Mouse (Mus musculus) left cerebral cortex, postnatal 14 days (tissue): ENCODE data around the gene Trappc10. TPM values are rescaled to one million over a fixed set of nuclear protein-coding genes. Genes with fewer than 3 reads are reported as not detected.
"Not testable (repeated sequence)": the region's sequence is repeated elsewhere in the genome, so short reads cannot be mapped to it uniquely, and the experiment has no call there.

Source experiments
- DNase-seq, 2 experiments: peaks; one replicate each; pipeline ENCODE4 v3.0.0; 2021 to 2022; ENCODE audit warnings: low spot score in 2 of 2, mixed read lengths in 1 of 2
- intact Hi-C: fragments of 180-260 bp; cut with DNase I; formaldehyde crosslinking; loops from one replicate; pipeline ENCODE4 v1.15.1; 2025
- total RNA-seq, 2 experiments: library from RNA; stranded (reverse); gene quantifications; 2 replicates each; pipeline ENCODE4 v1.2.3; 2021

The Trappc10 gene
- total RNA-seq, 2 experiments from 2014 or later, result 75.2 to 86.8 TPM

DNA sequence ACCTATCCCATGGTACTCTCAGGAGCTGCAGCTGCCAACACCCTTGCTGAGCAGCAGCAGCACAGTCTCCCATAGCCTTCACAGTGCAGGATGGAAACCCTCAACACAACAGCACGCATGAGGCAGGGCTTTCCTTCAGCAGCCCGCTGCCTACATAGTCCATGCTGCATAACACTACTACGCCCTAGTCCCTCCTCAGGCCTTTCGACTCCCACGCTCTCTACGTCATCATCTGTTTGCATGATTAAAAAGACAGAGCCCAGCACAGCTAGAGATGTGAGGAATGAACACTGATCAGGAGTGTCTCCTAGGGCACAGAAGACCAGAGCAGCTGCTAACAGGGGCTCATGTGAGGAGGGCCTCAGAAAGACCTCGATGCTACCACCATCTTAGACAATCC lies 23.1 kb downstream of the Trappc10 start:
- intact Hi-C loops, result no loop called here
- no peak for DNase-seq

- DNase-seq, result peak in 1 of 2 experiments; percentile 40
- intact Hi-C loops, result no loop called here
Observed at GRCm38 (mm10) chr10:78219528-78219927, 24.9 kb downstream of the Trappc10 start.

DNA sequence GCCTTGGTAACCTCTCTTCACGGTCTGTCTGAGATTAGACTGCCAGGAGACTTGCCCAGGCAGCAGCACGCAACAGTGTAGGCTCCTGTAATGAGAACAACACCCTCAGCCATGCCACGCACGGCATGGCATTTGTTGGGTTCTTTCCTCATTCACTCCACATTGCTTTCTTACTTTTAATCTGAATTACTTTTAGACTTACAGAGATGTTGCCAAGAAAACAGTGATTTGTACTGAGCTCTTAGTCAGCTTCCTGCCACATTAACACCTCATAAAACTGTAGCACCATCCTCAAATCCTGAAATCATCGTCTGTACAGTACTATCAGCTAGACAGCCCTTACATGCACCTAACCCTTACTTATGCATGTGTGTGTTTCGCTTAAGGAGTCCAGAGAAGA lies 25.9 kb downstream of the Trappc10 start:
- DNase-seq, result no peak
- intact Hi-C loops, result no loop called here

DNA sequence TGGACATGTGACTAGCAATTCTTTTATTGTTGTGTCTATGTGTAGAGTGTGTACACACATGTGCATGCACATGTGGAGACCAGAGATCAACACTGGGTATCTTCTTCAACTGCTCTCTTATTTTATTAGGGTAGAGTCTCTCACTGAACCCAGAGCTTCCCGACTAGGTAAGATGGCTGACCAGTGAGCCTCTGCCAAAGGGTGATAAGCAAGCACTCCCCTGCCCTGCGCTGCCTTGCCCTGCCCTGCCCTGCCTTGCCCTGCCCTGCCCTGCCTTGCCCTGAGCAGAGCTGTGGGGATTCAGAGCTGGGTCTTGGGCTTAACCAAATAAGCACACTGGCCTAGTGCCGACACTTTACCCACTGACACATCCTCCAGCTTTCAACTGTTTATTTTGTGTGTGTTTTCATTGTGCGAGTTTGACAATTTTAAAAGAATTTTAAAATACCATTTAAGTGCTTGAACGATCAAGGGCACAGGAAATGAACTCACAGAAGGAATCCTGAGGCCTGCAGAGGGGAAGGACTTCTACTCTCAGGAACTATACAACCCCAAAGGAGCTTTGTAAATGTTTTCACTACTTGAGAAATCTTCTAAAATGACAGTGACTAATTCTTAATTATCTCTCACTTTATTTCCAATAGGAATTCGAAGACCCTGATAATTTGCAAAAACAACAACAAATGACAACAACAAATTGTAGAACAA lies 27.9 kb downstream of the Trappc10 start:
- no peak for DNase-seq
- intact Hi-C loops, result no loop called here

DNA sequence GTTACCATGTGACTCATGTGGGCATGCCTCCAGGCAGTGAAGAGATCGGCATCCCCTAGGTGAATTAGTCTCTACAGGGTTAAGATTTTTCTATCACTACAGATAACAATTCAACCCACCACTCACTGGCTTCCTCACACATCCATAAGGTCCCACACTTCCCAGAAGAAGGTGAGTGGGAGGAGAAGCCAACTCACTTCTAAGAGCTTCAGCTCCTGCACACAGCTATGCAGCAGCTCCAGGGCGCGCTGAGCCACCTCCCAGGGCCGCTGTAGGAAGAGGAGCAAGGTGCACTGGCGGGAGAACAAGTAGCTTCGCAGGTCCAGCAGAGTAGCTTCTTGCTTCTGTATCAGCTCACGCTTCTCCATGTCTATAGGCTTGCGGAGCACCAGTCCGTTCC lies 30.1 kb downstream of the Trappc10 start:
- intact Hi-C loops, result no loop called here
- DNase-seq, result peak in 1 of 2 experiments; percentile 36

- intact Hi-C loops, result no loop called here
Observed at GRCm38 (mm10) chr10:78211311-78211710, 33.1 kb downstream of the Trappc10 start.

GRCm38 (mm10) chr10:78201182-78201581 lies 43.3 kb downstream of the Trappc10 start:
- DNase-seq, result no peak
- intact Hi-C loops, result no loop called here

More at GRCm38 (mm10) chr10:78211311-78211710, 33.1 kb downstream of the Trappc10 start:
- peak in 1 of 2 experiments; percentile 36 for DNase-seq

- DNase-seq, result no peak
- intact Hi-C loops, result no loop called here
Observed at GRCm38 (mm10) chr10:78192933-78193332, 51.5 kb downstream of the Trappc10 start.

GRCm38 (mm10) chr10:78186076-78186475 lies 58.4 kb downstream of the Trappc10 start:
- not testable (repeated sequence) for DNase-seq
- intact Hi-C loops, result loop anchor here (5.0 kb wide), 1 partner anchor 211 kb away; no protein-coding TSS in a partner anchor

DNA sequence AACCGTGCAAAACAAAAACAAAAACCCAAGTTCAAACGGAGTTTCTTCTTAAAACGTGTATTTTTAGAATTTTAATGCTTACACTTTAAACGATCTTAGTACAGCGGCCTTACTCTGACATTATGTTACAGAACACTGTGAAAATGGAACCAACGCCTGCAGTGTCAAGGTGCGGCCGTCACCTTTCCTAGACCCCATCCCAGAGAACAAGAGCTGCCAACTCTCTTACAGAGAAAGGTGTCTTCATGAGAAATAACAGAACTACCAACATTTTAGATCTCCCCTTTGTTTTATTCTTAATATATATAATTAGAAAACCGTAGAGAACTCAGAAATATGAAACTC lies 59.1 kb downstream of the Trappc10 start:
- no peak for DNase-seq
- intact Hi-C loops, result loop anchor here (5.0 kb wide), 1 partner anchor 212 kb away; no protein-coding TSS in a partner anchor

GRCm38 (mm10) chr10:78184531-78185380 lies 59.7 kb downstream of the Trappc10 start, which contains the start of gene Pwp2:
Gene Pwp2 (minus strand): TSS chr10:78185149.
- peak; percentile 91 to 92 for DNase-seq
- intact Hi-C loops, result loop anchor here (5.0 kb wide), 1 partner anchor 213 kb away; no protein-coding TSS in a partner anchor

GRCm38 (mm10) chr10:78183577-78183976 lies 60.9 kb downstream of the Trappc10 start:
- intact Hi-C loops, result no loop called here
- no peak for DNase-seq

DNA sequence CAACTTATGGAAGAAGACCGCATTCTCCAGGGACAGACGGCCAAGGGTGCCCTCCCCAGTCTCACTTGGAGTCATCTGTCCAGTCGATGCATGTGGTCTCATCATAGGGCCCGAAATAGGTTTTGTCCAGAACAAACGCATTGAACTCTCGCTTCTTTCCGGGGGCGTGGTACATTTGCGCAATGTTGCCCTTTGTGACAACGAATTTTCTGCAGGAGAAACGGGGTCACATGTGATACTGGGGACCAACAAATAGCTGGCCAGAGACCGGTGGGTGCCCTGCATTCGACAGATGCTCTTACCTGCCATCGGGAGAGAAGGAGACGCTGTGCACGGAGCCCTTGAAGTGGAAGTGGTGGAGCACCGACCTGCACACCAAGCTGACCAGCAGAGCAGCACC lies 62.1 kb downstream of the Trappc10 start:
- intact Hi-C loops, result no loop called here
- DNase-seq, result no peak

DNA sequence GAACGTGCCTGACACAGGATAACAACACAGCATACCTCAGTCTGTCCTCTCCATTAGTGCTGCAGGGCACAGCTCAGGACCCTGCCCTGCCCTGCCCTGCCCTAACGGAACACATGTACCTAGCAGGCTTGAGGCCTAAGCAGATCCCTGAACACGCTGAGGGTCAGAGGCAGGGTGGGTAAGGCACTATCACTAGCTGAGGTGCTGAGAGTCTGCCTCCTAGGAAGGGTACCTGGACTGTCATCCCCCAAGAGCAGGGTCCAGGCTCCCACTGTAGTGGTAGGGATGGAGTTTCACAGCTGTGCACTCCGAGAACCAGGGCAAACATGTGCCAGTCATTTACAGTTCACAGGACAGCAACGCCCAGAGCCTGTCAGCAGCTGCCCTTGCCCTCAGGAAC lies 70.0 kb downstream of the Trappc10 start:
- intact Hi-C loops, result no loop called here
- DNase-seq, result no peak

DNA sequence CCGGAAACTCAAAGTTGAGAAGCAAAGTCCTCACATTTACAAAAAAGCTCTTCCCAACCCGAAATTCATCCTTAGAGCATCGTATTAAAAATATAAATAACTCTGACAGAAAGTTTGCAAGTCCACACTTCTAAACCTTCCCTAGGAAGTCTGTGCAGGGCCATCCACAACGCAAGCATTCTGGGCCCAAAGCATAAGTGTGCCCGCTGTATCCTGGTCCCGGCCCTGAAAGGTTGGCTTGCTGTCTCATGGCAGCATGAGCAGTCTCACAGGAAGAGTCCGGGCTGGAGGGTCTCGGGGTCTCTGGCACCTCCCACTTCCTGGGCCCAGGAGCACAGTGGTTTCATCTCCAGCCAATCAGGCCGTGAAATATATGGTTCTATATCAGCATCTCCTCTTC lies 72.9 kb downstream of the Trappc10 start:
- DNase-seq, result no peak
- intact Hi-C loops, result no loop called here

DNA sequence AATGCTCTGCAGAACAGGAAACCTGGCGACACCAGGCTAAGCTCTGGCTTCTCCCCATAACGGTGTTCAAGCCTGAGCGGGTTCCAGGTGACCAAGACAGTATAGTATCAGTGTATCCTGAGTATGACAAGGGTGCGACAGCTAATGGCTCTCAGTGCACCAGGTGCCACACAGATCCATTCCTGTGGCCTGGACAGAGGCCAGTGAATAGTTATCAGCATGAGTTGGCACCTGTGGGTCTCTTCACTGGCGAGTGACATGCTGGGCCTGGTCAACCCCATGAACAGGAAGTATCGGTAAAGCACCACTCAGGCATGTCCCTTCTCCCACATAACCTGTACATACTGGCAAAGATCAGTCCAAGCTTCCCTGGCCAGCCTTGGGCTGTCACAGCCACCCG lies 73.4 kb downstream of the Trappc10 start:
- intact Hi-C loops, result no loop called here
- DNase-seq, result no peak

- no peak for DNase-seq
- intact Hi-C loops, result no loop called here
Observed at GRCm38 (mm10) chr10:78170445-78170844, 74.0 kb downstream of the Trappc10 start.

DNA sequence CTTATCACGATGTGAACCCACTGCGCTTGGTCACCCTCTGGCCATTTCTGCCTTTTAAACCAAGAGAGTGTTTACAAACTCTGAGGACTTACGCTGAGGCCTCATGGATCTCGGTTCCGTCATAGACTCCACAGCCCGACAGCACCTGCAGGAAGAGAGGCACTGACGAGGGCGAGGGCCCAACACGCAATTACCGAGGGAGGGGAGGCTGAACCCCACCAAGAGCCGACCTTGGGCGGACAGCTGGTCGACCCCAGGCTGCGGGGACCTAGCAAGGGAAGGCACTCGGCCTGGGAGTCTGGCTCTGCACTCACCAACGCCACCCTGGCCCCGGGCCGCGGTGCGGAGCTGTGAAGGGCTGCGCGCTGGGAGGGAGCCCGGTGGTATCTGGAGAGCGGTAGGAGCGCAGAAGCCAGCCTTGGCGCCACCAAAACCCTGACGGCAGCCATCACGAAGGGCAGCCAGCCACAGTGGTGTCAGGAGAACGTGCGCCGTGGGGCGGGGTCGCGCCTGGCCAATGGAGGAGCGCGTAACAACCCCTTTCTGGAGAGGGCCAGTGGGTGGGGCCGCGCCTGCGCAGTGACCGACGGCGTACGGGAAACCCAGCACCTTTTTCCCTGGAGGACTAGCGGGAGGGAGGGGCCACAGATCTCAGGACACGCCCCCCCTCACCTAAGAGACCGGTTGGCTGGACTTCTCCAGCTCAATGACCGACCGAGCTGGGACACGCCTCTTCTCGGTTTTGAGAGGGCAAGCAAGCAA lies 75.0 kb downstream of the Trappc10 start, which contains the start of gene D10Jhu81e:
TSS of gene D10Jhu81e (minus strand) at position 502 of the 762 bp plus-strand sequence.
- intact Hi-C loops, result no loop called here

DNA sequence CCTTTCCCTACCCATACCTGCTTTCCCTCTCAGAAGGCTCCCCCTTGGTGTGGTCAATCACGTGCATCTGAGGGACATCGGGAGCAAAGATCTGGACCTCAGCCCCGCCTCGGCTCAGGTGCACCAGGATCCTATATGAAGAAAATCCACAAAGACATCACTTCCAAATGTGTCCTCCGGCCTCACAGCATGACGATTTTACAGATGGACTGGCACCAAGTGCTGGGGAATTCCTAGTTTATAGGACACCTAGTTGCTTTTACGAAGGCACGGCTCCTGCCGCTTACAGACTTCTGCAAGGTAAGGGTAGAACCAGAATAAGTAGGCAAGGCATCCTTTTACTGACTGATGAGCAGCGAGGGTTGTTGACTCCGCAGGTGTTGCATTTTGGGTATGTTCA lies 75.6 kb downstream of the Trappc10 start:
- intact Hi-C loops, result no loop called here
- DNase-seq, result no peak

More for the DNA sequence above, 75.0 kb downstream of the Trappc10 start, which contains the start of gene D10Jhu81e:
- peak; percentile 99 to 100 for DNase-seq

GRCm38 (mm10) chr10:78167775-78168174 lies 76.7 kb downstream of the Trappc10 start:
- intact Hi-C loops, result no loop called here

More at GRCm38 (mm10) chr10:78167775-78168174, 76.7 kb downstream of the Trappc10 start:
- no peak for DNase-seq
